Mouse (Mus musculus) left cerebral cortex, postnatal 10 days (tissue): ENCODE data around the gene Cenpv. TPM values are rescaled to one million over a fixed set of nuclear protein-coding genes. Genes with fewer than 3 reads are reported as not detected.

ENCODE experiments used
- DNase-seq, 2 experiments: peaks; one replicate each; pipeline ENCODE4 v3.0.0; 2021 to 2022; ENCODE audit warnings: low spot score in 2 of 2, mixed read lengths in 1 of 2; ENCODE audit errors: extremely low spot score in 1 of 2
- intact Hi-C: fragments of 180-260 bp; cut with DNase I; formaldehyde crosslinking; loops from one replicate; pipeline ENCODE4 v1.15.1; 2025
- total RNA-seq, 2 experiments: library from RNA; stranded (reverse); gene quantifications; 2 replicates each; pipeline ENCODE4 v1.2.3; 2021

Gene Cenpv
- total RNA-seq, result 10 to 100 TPM; 38.0 to 42.0 TPM

DNA sequence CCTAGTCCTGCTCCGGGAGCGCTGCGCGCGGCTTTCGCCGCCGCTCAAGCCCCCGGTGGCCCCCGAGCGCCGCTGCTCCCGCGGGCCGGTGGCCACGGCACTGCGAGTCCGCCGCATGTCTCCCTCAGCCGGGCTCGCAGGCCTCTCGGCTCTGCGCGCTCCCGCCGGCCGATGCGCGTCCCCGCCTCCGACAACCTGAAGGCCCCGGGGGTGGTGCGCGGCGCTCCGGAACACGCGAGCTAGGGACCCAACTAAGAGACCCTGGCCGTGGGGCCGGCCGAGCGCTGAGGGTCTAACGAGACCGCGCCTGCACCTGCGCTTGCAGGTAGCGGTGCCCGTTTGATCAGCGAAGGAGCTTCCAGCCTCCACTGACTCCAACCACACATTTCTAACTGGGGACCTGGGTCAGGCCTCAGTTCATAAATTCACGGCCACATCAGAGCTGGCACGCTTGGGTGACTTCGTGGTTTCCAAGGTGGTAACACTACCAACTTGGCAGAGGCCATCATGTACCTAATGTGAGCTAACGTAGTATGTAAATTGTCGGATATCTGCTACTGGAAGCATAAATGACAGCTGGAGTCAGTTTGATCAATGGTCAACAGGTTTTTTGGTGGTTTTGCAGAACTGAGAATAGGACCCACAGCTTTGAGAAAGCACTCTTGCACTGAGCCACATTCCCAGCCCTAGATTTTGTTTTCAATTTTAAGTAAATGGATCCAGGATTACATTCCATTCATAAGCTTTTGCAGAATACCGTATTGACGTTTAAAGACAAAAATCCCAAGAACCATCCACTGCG lies at the start of gene Cenpv:
Gene Cenpv, minus strand, starts transcription at position 173 of the 802 bp plus-strand sequence.
- DNase-seq, result peak; percentile 61 to 86
- intact Hi-C loops, result loop anchor here (5.0 kb wide), 1 partner anchor 82 kb away; the partner anchor contains the start of genes Ncor1 and Pigl

DNA sequence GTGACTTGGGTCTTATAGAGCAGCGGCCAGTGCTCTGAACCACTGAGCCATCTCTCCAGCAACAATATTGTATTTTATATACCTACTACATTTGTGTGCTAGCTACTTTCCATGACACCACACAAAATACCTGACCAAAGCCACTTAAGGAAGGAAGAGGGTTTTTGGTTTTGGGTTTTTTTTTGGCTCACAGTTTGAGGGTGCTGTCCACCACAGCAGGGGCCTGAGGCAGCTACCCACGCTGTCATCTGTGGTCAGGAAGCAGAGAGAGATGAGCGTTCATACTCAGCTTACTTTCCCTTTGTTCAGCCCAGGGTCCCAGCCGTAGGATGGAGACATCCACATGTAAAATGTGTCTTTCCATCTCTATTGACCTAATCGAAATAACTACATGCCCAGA lies 48.0 kb upstream of the Cenpv start:
- intact Hi-C loops, result no loop called here
- no peak for DNase-seq

DNA sequence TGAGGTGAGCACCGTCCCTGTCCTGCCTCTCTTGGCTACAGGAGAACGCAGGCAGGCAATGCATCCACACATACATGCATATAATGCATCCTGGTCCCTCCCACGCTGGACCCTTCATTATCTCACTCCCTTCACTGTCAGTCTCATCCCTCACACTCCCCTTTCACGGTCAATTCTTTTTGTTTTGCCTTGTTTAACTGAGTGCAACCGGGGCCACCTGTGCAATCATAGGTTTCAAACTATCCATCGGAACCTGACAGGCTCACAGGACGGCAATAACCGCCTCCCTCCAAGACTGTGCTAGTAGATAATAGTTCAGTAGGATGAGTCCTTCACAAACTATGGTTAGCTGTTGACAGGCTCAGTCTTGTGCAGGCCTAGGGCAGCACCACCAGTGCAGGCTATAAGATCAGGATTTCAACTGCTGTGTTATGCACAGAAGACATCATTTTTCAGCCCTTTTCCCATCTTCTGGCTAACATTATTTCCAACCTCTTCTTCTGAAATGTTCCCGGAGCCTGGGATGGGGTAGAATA lies 45.7 kb upstream of the Cenpv start:
- intact Hi-C loops, result no loop called here
- no peak for DNase-seq

DNA sequence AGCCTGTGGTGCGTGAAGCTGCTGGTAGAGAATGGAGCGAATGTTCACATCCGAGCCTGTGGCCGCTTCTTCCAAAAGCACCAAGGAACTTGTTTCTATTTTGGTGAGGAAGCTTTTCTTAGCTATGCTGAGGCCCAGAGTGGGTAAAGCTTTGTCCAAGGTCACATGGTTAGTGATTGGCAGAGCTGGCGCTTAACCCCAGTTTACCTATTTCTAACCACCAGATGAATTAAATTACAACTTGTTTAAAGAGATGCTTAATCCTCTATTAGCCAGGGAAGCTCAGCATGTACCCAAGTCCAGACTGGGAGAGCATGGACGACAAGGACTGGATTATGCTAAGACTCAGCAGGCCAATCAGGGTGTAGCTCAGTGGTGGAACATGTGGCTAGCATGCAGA lies 44.0 kb upstream of the Cenpv start:
- intact Hi-C loops, result no loop called here
- no peak for DNase-seq

DNA sequence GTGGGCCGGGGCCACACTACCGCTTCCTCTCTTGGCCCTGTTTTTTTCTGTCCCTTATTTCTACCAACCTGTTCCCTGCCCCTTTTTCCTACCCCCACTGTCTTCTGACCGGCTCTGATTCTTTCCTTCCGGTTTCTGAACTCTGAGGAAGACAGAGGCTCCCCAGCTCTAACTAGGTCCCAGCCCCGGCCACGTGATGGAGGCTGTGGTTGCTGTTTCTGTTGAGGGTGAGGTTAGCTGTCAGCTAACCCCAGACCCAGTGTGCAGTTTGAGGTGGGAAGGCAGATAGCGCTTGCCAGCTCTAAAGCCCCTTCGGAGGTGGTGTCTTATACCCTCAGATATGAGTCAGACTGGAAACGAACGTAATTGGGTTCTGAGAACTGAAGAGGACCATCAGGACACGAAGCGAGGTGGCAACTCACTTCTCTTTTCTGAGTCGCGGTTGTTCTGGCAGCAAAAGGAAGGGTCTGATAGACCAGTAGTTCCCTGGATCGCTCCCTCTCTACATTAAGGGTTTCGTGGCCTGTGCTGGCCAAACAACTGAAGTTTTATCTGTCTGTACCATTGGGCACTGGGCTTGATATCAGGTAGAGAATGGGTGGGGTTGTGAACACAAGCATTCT lies 37.6 kb upstream of the Cenpv start:
- intact Hi-C loops, result no loop called here
- peak in 1 of 2 experiments; percentile 40 for DNase-seq

DNA sequence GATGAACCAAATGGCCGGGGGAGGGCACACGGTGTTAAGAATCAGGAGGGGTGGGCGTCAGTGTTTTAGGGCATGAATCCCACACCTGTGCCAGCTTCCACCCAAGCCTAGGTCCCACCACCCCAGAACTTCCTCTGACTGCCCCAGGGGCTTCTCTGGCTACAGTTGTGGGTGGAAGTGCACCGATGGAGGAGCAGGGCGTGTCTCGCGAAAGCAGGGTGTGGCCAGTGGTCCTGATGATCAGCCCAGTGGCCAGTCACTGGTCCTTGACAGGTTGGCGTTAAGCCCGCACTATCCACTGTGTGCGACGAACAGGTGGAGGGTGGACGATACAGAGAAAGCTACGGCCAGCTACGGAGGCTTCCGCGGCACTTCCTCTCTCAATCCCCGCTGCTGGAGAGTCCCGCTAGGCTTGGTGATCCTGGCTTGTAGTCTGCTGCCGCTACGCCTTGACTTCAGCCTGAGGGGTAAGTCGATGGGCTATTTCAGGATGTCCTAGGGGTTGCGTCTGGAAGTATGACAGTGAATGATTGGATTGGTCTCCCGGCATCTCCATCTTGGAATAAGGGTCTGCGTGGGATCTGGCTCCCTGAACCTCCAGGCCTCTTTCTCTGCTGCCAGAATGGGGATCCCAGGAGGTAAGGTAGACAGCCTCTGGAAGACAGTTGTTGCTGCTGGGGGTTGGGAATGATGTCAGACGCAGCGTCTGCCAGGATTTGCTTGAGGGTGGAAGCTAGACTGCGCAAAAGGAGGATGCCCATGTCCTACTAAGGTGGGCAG lies 36.8 kb upstream of the Cenpv start:
- intact Hi-C loops, result no loop called here
- peak; percentile 47 to 77 for DNase-seq

DNA sequence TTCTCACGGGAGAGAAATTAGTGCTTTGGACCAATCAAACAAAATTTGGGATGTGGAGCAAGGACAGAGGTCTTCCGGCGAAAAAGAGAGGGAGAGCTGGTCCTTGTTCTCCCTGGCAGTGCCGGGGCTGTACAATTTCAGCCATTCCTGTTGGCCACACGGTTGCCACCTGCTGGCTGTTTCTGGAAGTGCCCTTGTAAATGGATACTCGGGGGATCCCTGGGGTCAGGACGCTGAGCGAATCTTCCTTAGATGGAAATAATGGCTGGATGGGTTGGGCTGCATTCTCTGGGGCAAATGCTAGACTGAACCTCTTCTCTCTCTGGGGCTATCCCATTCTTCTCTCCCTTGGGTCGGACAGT lies 36.2 kb upstream of the Cenpv start:
- intact Hi-C loops, result no loop called here
- DNase-seq, result peak; percentile 87 to 88

DNA sequence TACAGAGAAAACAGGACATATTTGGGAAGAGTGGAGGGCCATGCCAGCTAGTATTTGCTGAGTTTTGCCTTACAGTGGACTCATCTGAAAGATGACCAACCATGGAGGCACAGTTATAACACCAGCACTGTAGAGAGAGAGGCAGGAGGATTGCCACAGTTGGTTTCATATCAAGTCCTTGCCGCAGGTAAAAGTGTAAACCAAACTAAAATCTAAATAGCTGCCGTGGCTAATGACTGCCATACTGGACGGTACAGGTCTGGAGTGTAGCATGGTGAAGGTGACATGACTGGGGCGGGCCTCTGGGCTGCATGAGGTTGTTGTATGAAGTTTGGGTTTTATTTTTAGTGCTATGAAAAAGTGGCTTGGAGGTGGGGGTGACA lies 35.6 kb upstream of the Cenpv start:
- intact Hi-C loops, result no loop called here

DNA sequence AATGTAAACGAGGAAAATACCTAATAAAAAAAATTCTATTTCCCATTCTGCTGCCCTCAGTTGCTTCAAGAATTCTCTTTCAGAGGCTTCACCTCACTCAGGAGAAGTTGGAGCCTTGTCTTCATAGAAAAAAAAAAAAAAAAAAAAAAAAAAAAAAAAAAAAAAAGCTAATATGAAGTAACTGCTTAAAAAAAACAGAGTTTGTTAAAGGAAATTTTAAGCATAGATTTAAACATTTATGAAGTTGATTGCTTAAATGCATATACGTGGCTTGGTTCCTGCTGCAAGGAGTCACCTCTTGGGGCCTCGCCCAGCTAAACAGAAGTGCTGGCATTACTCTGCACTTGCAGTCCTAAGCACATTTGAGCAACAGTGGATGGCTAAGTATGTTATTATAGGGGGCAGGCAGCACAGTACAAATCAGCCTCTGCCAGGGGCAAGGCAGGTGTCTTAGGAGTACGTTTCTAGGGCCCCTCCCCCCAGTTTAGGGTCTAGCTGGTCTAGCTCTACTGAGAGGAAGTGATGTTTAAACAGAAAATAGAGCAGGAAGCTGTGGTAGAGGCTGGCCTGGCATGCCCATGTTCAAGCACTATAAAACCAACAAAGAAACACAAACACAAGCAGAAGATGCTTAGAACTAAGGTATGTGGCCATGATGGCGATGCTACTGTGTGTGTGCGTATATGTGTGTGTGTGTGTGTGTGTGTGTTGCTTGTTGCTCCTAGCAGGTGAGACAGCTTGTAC lies 35.1 kb upstream of the Cenpv start, which contains the start of gene Trpv2:
Gene Trpv2, plus strand, starts transcription at position 528 of the 744 bp plus-strand sequence.
- intact Hi-C loops, result no loop called here
- DNase-seq, result no peak

More for the DNA sequence above, 35.6 kb upstream of the Cenpv start:
- DNase-seq, result no peak

DNA sequence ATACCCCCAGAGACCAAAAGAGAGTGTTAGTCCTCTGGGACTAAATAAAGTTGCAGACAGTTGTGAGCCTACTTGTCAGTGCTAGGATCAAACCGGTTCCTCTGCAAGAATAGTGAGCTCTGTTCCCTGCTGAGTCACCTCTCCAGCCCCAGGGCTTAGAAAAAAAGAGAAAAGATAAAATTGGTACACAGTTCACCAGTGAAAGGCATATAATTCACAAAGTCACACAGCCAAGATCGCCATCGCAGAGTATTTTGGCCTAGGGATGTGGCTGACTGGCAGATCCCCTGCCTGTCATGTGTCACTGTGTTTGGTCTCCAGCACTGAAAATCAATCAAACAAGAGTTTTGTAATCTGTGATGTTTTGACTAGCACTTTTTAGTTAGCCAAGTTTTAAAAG lies 29.2 kb upstream of the Cenpv start:
- no peak for DNase-seq
- intact Hi-C loops, result no loop called here

DNA sequence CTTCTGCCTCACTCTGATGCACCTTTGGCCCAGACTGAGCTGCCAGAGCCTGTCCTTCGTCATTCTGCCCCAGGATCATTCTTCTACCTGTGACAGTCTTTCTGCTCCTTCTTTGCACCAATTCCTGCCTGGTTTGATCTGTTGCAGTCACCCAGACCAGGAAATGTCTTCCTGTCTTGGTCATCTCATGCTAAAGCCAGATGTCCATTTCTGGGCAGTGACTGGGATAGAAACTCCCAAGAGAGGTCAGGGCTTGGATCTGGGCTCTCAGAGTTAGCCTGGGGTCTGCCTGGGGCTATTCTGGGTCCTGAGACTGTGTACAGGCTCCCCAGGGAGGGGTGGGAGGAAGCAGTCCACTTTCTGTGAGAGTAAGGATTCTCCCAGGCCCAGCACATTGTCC lies 27.1 kb upstream of the Cenpv start:
- no peak for DNase-seq
- intact Hi-C loops, result no loop called here

DNA sequence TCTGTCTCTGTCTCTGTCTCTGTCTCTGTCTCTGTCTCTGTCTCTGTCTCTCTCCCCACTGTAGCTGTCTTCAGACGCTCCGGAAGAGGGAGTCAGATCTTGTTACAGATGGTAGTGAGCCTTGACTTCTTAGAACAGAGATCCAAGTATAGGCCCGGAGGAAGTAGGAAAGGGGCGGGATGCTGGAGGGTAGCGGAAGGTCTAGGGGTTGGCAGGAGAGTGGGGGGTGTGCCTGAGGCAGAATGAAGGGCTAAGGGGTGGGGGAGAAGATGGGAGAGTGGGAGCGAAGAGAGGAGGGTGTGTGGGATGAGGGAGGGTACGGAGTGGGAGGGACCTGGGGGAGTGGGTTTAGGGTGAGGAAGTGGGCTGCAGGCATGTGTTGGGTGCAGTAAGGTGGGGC lies 26.7 kb upstream of the Cenpv start:
- DNase-seq, result no peak
- intact Hi-C loops, result no loop called here

DNA sequence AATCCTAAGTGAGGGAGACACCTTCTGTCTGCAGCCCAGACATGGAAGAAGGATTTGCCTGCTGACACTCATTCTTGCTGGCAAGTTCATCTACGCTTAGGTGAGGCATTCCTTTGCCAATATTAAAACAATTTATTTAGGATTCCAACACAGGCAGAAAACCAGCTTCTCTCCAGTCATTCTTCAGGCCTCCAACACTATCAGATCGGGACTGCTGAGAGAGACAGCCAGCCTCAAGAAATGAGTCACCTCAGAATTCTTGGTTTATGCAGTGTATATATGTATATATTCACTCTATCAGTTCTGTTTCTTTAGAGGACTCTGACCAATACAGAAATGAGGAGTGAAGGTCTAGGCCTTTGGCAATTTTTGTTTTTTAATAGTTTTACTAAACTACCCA lies 24.5 kb upstream of the Cenpv start:
- no peak for DNase-seq
- intact Hi-C loops, result no loop called here

DNA sequence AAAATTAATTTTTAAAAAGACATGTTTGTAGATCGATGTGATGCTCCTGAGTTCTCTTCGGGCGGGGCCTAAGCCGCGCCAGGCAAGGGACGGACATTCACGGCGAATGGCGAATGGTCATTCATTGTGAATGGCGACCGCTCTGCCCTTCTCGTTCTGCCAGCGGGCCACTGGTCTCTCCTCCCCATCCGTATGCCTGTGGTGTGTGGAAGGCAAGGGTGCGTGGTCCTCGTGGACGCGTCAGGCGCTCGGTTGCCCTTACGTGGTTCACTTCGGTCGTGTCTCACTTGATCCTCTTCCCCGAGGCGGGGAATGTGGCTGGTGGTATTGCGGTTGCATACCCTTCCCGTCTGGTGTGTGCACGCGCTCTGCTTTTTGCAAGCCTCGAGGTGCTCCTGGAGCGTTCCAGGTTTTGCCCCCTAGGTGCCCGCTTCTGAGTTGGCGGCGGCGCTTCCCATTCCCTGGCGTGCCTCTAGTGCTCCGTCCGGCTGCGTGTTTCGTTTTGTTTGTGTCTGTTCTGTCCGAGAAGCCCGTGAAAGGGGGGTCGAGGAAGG lies 21.5 kb upstream of the Cenpv start:
- intact Hi-C loops, result no loop called here
- peak in 1 of 2 experiments; percentile 46 for DNase-seq

DNA sequence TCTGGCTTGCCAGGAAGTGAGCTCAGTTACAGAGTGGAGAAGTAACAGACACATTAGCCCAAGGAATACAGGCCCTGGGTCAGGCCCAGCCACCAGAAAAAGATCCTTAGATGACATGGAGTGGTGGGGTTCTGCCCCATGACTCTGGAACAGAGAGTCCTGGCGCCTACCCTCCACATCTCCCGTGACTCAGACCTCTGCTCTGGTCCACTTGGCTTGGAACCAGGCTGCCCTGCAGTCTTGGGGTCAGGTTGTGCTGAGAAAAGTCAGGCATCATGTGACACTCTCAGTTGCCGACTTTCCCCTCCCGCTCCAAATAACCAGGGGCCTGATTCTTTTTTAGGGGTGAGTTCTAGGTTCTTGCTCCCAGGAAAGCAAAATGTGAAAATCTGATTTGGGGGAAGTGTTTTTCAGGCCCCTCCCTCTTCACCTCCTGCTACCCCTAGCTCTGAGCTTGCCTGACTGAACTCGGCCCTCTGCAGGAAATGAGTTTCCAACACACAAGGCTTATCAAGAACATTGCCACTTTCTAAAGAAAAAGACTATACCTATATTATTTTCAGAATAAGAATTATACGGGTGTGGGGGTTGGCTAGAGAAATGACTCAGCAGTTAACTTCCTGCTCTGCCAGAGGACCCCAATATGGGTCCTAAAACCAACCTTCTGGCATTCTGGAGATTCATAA lies 20.0 kb upstream of the Cenpv start:
- DNase-seq, result peak in 1 of 2 experiments; percentile 52
- intact Hi-C loops, result no loop called here

DNA sequence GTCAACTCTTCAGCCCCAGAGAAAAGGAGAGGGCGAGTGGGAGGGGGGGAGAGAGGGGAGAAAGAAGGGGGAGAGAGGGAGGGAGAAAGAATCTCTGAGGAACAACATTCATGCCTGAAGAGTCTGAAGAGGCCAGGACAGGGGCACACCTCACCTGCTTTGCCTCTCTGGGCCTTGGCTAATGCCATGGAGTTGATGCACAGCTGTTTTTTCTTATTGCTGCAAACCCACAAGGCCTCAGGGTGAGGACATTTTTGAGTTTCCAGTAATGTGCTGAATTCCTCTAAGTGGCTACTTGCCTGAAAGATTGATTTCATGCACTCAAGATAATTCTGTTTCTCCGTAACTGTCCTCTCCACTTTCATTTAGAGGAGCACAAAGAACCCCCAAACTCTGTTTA lies 19.1 kb upstream of the Cenpv start:
- DNase-seq, result no peak
- intact Hi-C loops, result no loop called here

DNA sequence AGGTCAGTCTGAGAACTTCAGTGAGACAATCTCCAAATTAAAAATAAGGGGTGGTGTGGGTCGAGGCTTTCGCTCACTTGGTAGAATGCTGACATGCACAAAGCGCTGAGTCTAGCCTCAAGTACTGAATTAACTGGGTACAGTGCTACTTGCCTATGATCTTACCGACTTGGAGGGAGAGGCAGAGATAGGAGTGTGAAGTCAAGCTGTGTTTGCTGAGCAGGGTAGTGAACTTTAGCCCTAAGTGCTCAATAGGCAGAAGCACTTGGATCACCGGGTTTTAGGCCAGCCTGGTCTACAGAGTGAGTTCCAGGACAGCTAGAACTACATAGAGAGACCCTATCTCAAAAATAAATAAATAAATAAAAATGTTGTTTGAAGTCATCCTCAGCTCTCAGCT lies 18.1 kb upstream of the Cenpv start:
- DNase-seq, result no peak
- intact Hi-C loops, result no loop called here

DNA sequence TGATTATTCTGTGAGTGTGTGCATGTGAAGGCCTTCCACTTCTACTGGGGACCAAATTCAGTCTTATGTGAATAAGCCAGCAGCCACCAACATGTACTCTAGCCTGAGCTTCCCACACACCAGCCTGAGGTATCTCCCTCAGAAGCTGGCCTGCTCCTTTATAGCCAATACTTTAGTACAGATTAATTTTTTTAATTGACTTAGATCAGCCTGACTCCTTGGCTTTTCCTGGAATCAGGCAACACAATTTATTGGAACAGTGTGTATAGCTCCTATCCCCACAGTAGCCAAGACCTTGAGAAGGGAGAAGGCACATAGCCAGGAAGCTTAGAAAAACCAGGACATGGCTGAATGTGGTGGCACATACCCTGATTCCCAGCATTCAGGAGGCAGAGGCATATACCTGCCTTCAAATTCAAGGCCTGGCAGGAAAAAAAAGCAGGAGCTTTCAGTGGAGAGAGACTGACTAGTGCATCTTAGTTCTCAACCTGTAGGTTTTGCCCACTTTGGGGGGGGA lies 16.9 kb upstream of the Cenpv start:
- DNase-seq, result no peak
- intact Hi-C loops, result no loop called here
